Mouse (Mus musculus) MEL (cell line): ENCODE measurements around the gene Fcrl6. TPM values are rescaled to one million over a fixed set of nuclear protein-coding genes. Genes with fewer than 3 reads are reported as not detected.

Experiments used
- DNase-seq: peaks from one replicate; pipeline ENCODE4 v3.0.0; 2011; ENCODE audit warnings: low read depth, low spot score
- H3K27ac ChIP-seq: 2 replicates; pipeline ENCODE4 v1.5.1; 2012; ENCODE audit warnings: low read depth, mild to moderate bottlenecking, control low read depth, low read length, moderate library complexity; ENCODE audit not compliant: control insufficient read depth
- H3K27me3 ChIP-seq, 2 experiments: fragments of 150-350 bp in 1 of 2; sonication (generic) in 1 of 2; 2 replicates each; pipeline ENCODE4 v1.6.1; 2012; ENCODE audit warnings: low read length in 2 of 2, mild to moderate bottlenecking in 2 of 2, improper control_type of control experiment in 1 of 2, moderate library complexity in 1 of 2; ENCODE audit not compliant: insufficient read depth in 2 of 2, control insufficient read depth in 1 of 2
- H3K36me3 ChIP-seq, 2 experiments: 2 replicates each; pipeline ENCODE4 v1.6.1; 2012 to 2014; ENCODE audit warnings: low read length in 2 of 2, improper control_type of control experiment in 1 of 2, inconsistent platforms in 1 of 2, mild to moderate bottlenecking in 1 of 2; ENCODE audit not compliant: insufficient read depth in 2 of 2, control insufficient read depth in 1 of 2
- H3K4me1 ChIP-seq, 2 experiments: fragments of 150-350 bp in 1 of 2; sonication (generic) in 1 of 2; 2 replicates each; pipeline ENCODE4 v1.6.1; 2012; ENCODE audit warnings: low read length in 2 of 2, improper control_type of control experiment in 1 of 2, mild to moderate bottlenecking in 1 of 2; ENCODE audit not compliant: insufficient read depth in 2 of 2, control insufficient read depth in 1 of 2
- H3K4me3 ChIP-seq, 2 experiments: fragments of 150-350 bp in 1 of 2; sonication (generic) in 1 of 2; 2 replicates each; pipeline ENCODE4 v1.5.1; 2012; ENCODE audit warnings: low read depth in 2 of 2, low read length in 2 of 2, mild to moderate bottlenecking in 2 of 2, moderate library complexity in 2 of 2, control low read depth in 1 of 2, improper control_type of control experiment in 1 of 2; ENCODE audit not compliant: control insufficient read depth in 1 of 2, insufficient read depth in 1 of 2
- H3K79me2 ChIP-seq: 2 replicates; pipeline ENCODE4 v1.6.1; 2012; ENCODE audit warnings: mild to moderate bottlenecking, low read length, moderate library complexity; ENCODE audit not compliant: control insufficient read depth, poor library complexity, insufficient read depth
- H3K9ac ChIP-seq: 2 replicates; pipeline ENCODE4 v1.6.1; 2012; ENCODE audit warnings: low read depth, mild to moderate bottlenecking, control low read depth, low read length, moderate library complexity; ENCODE audit not compliant: control insufficient read depth, poor library complexity, severe bottlenecking
- H3K9me3 ChIP-seq: fragments of 150-350 bp; sonication (generic); replicated peaks from 2 replicates; pipeline ENCODE4 v1.6.1; 2012; ENCODE audit warnings: mild to moderate bottlenecking, low read length, improper control_type of control experiment, moderate library complexity; ENCODE audit not compliant: insufficient read depth
- BHLHE40 ChIP-seq: IDR thresholded peaks from 2 replicates; pipeline ENCODE4 v1.6.1; 2012; ENCODE audit warnings: low read depth, mild to moderate bottlenecking, inconsistent platforms, low read length, improper control_type of control experiment, borderline replicate concordance
- CHD2 ChIP-seq: IDR thresholded peaks from 2 replicates; pipeline ENCODE4 v1.6.1; 2011; ENCODE audit warnings: low read length, improper control_type of control experiment
- CTCF ChIP-seq, 3 experiments: IDR thresholded peaks in 2 of 3; conservative IDR thresholded peaks in 1 of 3; 2 replicates each; pipeline ENCODE4 v1.5.1; 2011 to 2012; ENCODE audit warnings: low read length in 3 of 3, low read depth in 2 of 3, mild to moderate bottlenecking in 2 of 3, improper control_type of control experiment in 1 of 3, inconsistent platforms in 1 of 3, mixed read lengths in 1 of 3, moderate library complexity in 1 of 3; ENCODE audit not compliant: control insufficient read depth in 1 of 3, insufficient read depth in 1 of 3, poor library complexity in 1 of 3, severe bottlenecking in 1 of 3
- ELF1 ChIP-seq: IDR thresholded peaks from 2 replicates; pipeline ENCODE4 v1.6.1; 2014; ENCODE audit warnings: low read depth, mild to moderate bottlenecking, inconsistent platforms, low read length, improper control_type of control experiment, moderate library complexity
- ETS1 ChIP-seq: IDR thresholded peaks from 2 replicates; pipeline ENCODE4 v1.6.1; 2012; ENCODE audit warnings: low read depth, mild to moderate bottlenecking, inconsistent platforms, low read length, improper control_type of control experiment, moderate library complexity
- GABPA ChIP-seq: IDR thresholded peaks from 2 replicates; pipeline ENCODE4 v1.6.1; 2012; ENCODE audit warnings: low read depth, mild to moderate bottlenecking, inconsistent platforms, low read length, improper control_type of control experiment, moderate library complexity
- GATA1 ChIP-seq: IDR thresholded peaks from 2 replicates; pipeline ENCODE4 v1.6.1; 2011; ENCODE audit warnings: low read depth, low read length, improper control_type of control experiment
- HCFC1 ChIP-seq: IDR thresholded peaks from 2 replicates; pipeline ENCODE4 v1.6.1; 2012; ENCODE audit warnings: low read depth, mild to moderate bottlenecking, inconsistent platforms, low read length, improper control_type of control experiment, moderate library complexity
- MEF2A ChIP-seq: IDR thresholded peaks from 2 replicates; pipeline ENCODE4 v1.6.1; 2014; ENCODE audit warnings: low read depth, mild to moderate bottlenecking, inconsistent platforms, low read length, improper control_type of control experiment; ENCODE audit not compliant: poor library complexity, insufficient replicate concordance, severe bottlenecking; ENCODE audit errors: extremely low read depth
- MXI1 ChIP-seq: IDR thresholded peaks from 2 replicates; pipeline ENCODE4 v1.6.1; 2011; ENCODE audit warnings: mild to moderate bottlenecking, low read depth, low read length, improper control_type of control experiment
- MYC ChIP-seq: IDR thresholded peaks from 2 replicates; pipeline ENCODE4 v1.6.1; 2011; ENCODE audit warnings: low read depth, mild to moderate bottlenecking, low read length, improper control_type of control experiment, moderate library complexity
- NELFE ChIP-seq: IDR thresholded peaks from 2 replicates; pipeline ENCODE4 v1.6.1; 2011; ENCODE audit warnings: low read depth, low read length, improper control_type of control experiment
- NRF1 ChIP-seq: IDR thresholded peaks from 2 replicates; pipeline ENCODE4 v1.6.1; 2014; ENCODE audit warnings: low read depth, mild to moderate bottlenecking, inconsistent platforms, low read length, improper control_type of control experiment, moderate library complexity; ENCODE audit not compliant: poor library complexity, insufficient read depth, severe bottlenecking
- POLR2A ChIP-seq, 2 experiments: IDR thresholded peaks; 2 replicates each; pipeline ENCODE4 v1.6.1; 2011 to 2012; ENCODE audit warnings: low read length in 2 of 2, mild to moderate bottlenecking in 2 of 2, control low read depth in 1 of 2, improper control_type of control experiment in 1 of 2, low read depth in 1 of 2, moderate library complexity in 1 of 2; ENCODE audit not compliant: control insufficient read depth in 1 of 2, insufficient read depth in 1 of 2, poor library complexity in 1 of 2
- POLR2AphosphoS2 ChIP-seq: IDR thresholded peaks from 2 replicates; pipeline ENCODE4 v1.6.1; 2011; ENCODE audit warnings: low read length, improper control_type of control experiment
- POLR2AphosphoS5 ChIP-seq: IDR thresholded peaks from 2 replicates; pipeline ENCODE4 v1.6.1; 2012; ENCODE audit warnings: low read depth, borderline replicate concordance, mild to moderate bottlenecking, inconsistent platforms, low read length, moderate library complexity, mixed read lengths
- RAD21 ChIP-seq: IDR thresholded peaks from 2 replicates; pipeline ENCODE4 v1.6.1; 2011; ENCODE audit warnings: mild to moderate bottlenecking, low read depth, low read length, improper control_type of control experiment
- SIN3A ChIP-seq: IDR thresholded peaks from 2 replicates; pipeline ENCODE4 v1.6.1; 2012; ENCODE audit warnings: low read length, improper control_type of control experiment, inconsistent platforms
- TAL1 ChIP-seq: IDR thresholded peaks from 2 replicates; pipeline ENCODE4 v1.6.1; 2012; ENCODE audit warnings: mild to moderate bottlenecking, inconsistent platforms, low read length, moderate library complexity, mixed read lengths
- TBP ChIP-seq: IDR thresholded peaks from 2 replicates; pipeline ENCODE4 v1.8.0; 2011; ENCODE audit warnings: low read depth, low read length, improper control_type of control experiment
- TCF12 ChIP-seq: IDR thresholded peaks from 2 replicates; pipeline ENCODE4 v1.6.1; 2014; ENCODE audit warnings: low read depth, mild to moderate bottlenecking, inconsistent platforms, low read length, improper control_type of control experiment, moderate library complexity
- UBTF ChIP-seq: IDR thresholded peaks from 2 replicates; pipeline ENCODE4 v1.6.1; 2012; ENCODE audit warnings: low read depth, mild to moderate bottlenecking, inconsistent platforms, low read length, improper control_type of control experiment, moderate library complexity, borderline replicate concordance; ENCODE audit not compliant: insufficient read depth
- USF1 ChIP-seq: IDR thresholded peaks from 2 replicates; pipeline ENCODE4 v1.6.1; 2014; ENCODE audit warnings: low read depth, mild to moderate bottlenecking, inconsistent platforms, low read length, improper control_type of control experiment, moderate library complexity
- USF2 ChIP-seq, 2 experiments: IDR thresholded peaks; 2 replicates each; pipeline ENCODE4 v1.6.1; 2011 to 2012; ENCODE audit warnings: improper control_type of control experiment in 2 of 2, low read length in 2 of 2, borderline replicate concordance in 1 of 2, inconsistent platforms in 1 of 2, low read depth in 1 of 2, mild to moderate bottlenecking in 1 of 2; ENCODE audit not compliant: insufficient read depth in 1 of 2
- ZC3H11A ChIP-seq: IDR thresholded peaks from 2 replicates; pipeline ENCODE4 v1.6.1; 2012; ENCODE audit warnings: low read depth, mild to moderate bottlenecking, inconsistent platforms, low read length, improper control_type of control experiment
- ZMIZ1 ChIP-seq: IDR thresholded peaks from 2 replicates; pipeline ENCODE4 v1.6.1; 2012; ENCODE audit warnings: low read depth, mild to moderate bottlenecking, inconsistent platforms, low read length, improper control_type of control experiment, moderate library complexity
- polyA plus RNA-seq, 2 experiments: library from polyadenylated mRNA; stranded (reverse) in 1 of 2; unstranded in 1 of 2; fragments of >175 nt in 1 of 2; fragments of >200 nt in 1 of 2; gene quantifications; 2 replicates each; pipeline versions ENCODE4 v1.2.1 to v1.2.4; 2012; ENCODE audit warnings: low replicate concordance in 2 of 2, low read depth in 1 of 2; ENCODE audit not compliant: insufficient read length in 2 of 2, insufficient read depth in 1 of 2, missing spikeins in 1 of 2
- total RNA-seq: library from RNA; depleted of rRNA; stranded (reverse); fragments of 300-350 nt; gene quantifications from 2 replicates; pipeline ENCODE4 v1.2.3, GENCODE M21; 2012

Fcrl6 gene
- total and polyA plus RNA-seq, 3 experiments, result not detected

DNA sequence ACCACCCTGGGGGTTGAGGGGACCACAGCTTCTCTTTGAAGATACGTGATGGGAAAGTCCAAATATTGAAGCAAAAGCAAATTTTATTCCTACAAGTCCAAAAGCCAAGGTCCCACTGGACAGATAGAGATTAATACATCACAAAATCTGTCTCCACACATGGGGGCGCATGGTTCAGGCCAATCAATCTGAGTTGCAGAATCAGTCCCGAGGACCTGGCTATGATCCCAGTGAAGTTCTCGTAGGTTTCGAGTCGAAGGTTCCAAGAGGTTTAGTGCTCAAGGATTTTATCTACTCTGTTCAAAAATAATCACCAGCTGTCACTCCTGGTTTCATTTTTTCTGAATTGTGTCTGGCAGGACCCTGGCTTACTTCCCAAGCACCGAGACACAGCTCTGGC is 51.3 kb downstream of the Fcrl6 start:
- no peak overlapping the region for H3K27ac ChIP-seq

DNA sequence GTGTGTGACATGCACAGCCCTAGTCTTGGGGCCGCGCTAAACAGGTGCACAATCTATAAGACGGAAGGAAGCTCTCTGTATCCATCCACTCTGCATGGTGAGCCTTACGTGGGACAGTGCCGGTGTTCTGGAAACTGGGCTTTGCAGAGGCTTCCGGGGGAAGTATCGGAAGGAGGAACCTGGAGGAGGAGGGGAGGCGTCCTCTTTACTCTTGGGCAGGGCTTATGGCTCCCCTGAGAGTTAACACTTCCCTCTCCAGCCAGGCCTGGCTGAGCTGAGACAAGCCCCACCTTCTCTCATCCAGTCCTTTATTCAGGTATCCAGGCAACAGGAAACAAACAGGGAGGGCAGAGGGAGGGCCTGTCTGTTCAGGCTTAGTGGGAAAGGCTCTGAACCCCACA is 51.8 kb downstream of the Fcrl6 start:
- H3K27ac ChIP-seq, result no peak overlapping the region
- TF ChIP-seq ETS1 (no peak), BHLHE40 (no peak), ELF1 (peak; percentile 71), UBTF (no peak), POLR2AphosphoS2 (no peak), TCF12 (no peak), MYC (no peak), MXI1 (0 out of 2 replicates have a peak, but pooled peaks have one; percentile 3), CTCF (IDR thresholded peaks at IDR 0.05 in 2 of 3, conservative IDR thresholded peaks at IDR 0.05 in 1 of 3; ENCODE audit: control insufficient read depth in 1 of 3, insufficient read depth in 1 of 3, low read depth in 2 of 3, low read length in 3 of 3, poor library complexity in 1 of 3, severe bottlenecking in 1 of 3) (no peak), MEF2A (no peak), GABPA (no peak), GATA1 (no peak), TAL1 (no peak), USF2 (IDR thresholded peaks at IDR 0.05; ENCODE audit: borderline replicate concordance in 1 of 2, insufficient read depth in 1 of 2, low read depth in 1 of 2, low read length in 2 of 2) (no peak), HCFC1 (peak; percentile 52; the same call in 1 of the 2 replicates), SIN3A (no peak; the same call in none of the 2 replicates), CHD2 (no peak), RAD21 (no peak), NELFE (peak; percentile 43; the same call in 1 of the 2 replicates), USF1 (no peak), POLR2AphosphoS5 (no peak), TBP (0 out of 2 replicates have a peak, but pooled peaks have one; percentile 8), POLR2A (IDR thresholded peaks at IDR 0.05; ENCODE audit: control insufficient read depth in 1 of 2, insufficient read depth in 1 of 2, low read depth in 1 of 2, low read length in 2 of 2, poor library complexity in 1 of 2) (peak in 1 of 2 experiments; percentile 60; a peak in 1 of 4 replicates), ZC3H11A (no peak)
- TF ChIP-seq, all 39 proteins: peak for 6
- H3K9ac ChIP-seq, result peak overlapping the region; percentile 42
- peaks cover 0 to 1% of the 10 kb centered on the region in 2 experiments; a peak in 1 of 4 replicates for H3K27me3 ChIP-seq
- peaks cover 0 to 5% of the 10 kb centered on the region in 2 experiments; a peak in 2 of 4 replicates for H3K36me3 ChIP-seq
- H3K4me3 ChIP-seq, result peak overlapping the region; percentile 60 to 63
- peaks cover 0 to 11% of the 10 kb centered on the region in 2 experiments; a peak in 2 of 4 replicates for H3K4me1 ChIP-seq
- DNase-seq, result peak; percentile 85
- no peaks in the 10 kb centered on the region for H3K9me3 ChIP-seq
- H3K79me2 ChIP-seq, result no peaks in the 10 kb centered on the region; the same call in 1 of the 2 replicates

More for the DNA sequence above, 51.3 kb downstream of the Fcrl6 start:
- H3K36me3 ChIP-seq, result peaks cover 0 to 5% of the 10 kb centered on the region in 2 experiments; a peak in 2 of 4 replicates
- no peak overlapping the region for H3K9ac ChIP-seq
- peak overlapping the region in 1 of 2 experiments; percentile 63; a peak in 2 of 4 replicates for H3K4me3 ChIP-seq
- TF ChIP-seq MYC (no peak), GATA1 (no peak), NRF1 (no peak), TBP (no peak), ZMIZ1 (no peak), GABPA (no peak), CHD2 (no peak), NELFE (no peak)
- TF ChIP-seq, all 39 proteins: peak for 0
- peaks cover 0 to 1% of the 10 kb centered on the region in 2 experiments; a peak in 1 of 4 replicates for H3K27me3 ChIP-seq
- H3K9me3 ChIP-seq, result no peaks in the 10 kb centered on the region
- H3K4me1 ChIP-seq, result peaks cover 0 to 11% of the 10 kb centered on the region in 2 experiments; a peak in 2 of 4 replicates
- DNase-seq, result no peak
- H3K79me2 ChIP-seq, result no peaks in the 10 kb centered on the region; the same call in 1 of the 2 replicates
